Comparison of ENCODE assay signal across 8 mouse cellular contexts in genomic region chr2:33316516-33316915, GRCm38 (mm10). TPM values are rescaled to one million over a fixed set of nuclear protein-coding genes. Genes with fewer than 3 reads are reported as not detected.
A peak's percentile ranks its signal among the peaks of the same experiment; 100 is the strongest.
DNase-seq lines count a peak whose midpoint lies in the region; ATAC-seq lines count a peak whose summit lies in the region.

No protein-coding gene starts in this region.

- DNase-seq in Muller cell, postnatal 12 days (ENCODE audit: inconsistent ontology term) = peak; percentile 99
- DNase-seq in cerebellum, adult 9-11 months = peak; percentile 83
- DNase-seq in layer of hippocampus, adult 9-11 months = peak; percentile 75
- DNase-seq in lung, postnatal 14 days = peak; percentile 85
- DNase-seq in retina, postnatal 1 day = peak; percentile 94
- DNase-seq in urinary bladder, adult 2 months (ENCODE audit: low spot score) = peak; percentile 52

- peak; percentile 64 for ATAC-seq in frontal cortex, adult (ENCODE audit: low TSS enrichment)
- ATAC-seq in hematopoietic stem cell, adult 5-6 weeks (replicated peaks in 1 of 2; ENCODE audit: insufficient read depth in 1 of 2, low FRiP score in 2 of 2, low TSS enrichment in 1 of 2, low read depth in 1 of 2, poor library complexity in 2 of 2, severe bottlenecking in 2 of 2) = peak; percentile 93 to 97

RNA-seq across cellular contexts. Expression of gene Ralgps1, which starts 54.8 kb away (rescaled TPM):
- 3.8 and 6.6 TPM in 2 replicates for total RNA-seq in hematopoietic stem cell, adult 5-6 weeks (2017)
- polyA plus RNA-seq in urinary bladder, adult 2 months (2012; rRNA removed) = 8.2 and 8.4 TPM in 2 replicates

Comparison
In these comparisons a context has a peak if more than half of its experiments do, and no peak if none do; other contexts are left out.
1. Peak in every context shown above with its lines: DNase-seq and ATAC-seq.